19 mouse cellular contexts compared by ENCODE assay signal in the genomic region with DNA sequence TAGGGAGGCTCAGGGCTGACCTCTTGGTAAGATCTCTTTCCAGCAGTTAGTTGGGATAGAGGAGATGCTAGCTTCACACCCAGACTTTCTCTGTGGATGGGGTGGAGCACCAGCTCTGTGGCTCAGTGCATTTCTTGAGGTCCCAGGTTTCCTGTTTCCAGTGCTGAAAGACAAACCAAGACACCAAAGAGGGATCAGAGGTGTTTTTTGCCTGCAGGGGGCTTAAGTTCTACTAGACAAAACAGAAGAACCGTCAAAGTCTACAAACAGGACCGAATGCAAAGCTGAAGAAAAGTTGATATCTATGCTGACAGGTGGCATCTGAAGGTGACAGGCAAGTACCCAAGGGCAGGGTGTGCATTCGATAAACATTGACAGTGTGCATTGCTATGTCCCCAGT.
"Had no signal": no experiment of that assay in that cellular context is flagged by ENCODE, and none has a peak within 500 bp of the region (broad histone marks: within the 10 kb centered on the region; RNA-seq: fewer than 3 reads in every experiment).

No protein-coding gene starts in this region.

- DNase-seq: kidney, postnatal 10 days; kidney, postnatal 36 days; layer of hippocampus, postnatal 36 days; left cerebral cortex, postnatal 4 days; liver, postnatal 0 days; lung, embryonic 14.5 days; thymus, adult 2 months; thymus, postnatal 14 days; thymus, postnatal 4 days had no signal

- H3K9me3 ChIP-seq: kidney, embryonic 15.5 days; limb, embryonic 12.5 days; limb, embryonic 15.5 days; megakaryocyte, embryonic 14.5 days; midbrain, embryonic 12.5 days had no signal

- H3K4me1 ChIP-seq: kidney, embryonic 15.5 days; limb, embryonic 12.5 days; limb, embryonic 15.5 days; megakaryocyte, embryonic 14.5 days had no signal

- H3K4me2 ChIP-seq: kidney, embryonic 15.5 days; limb, embryonic 12.5 days; limb, embryonic 15.5 days; liver, embryonic 11.5 days; lung, embryonic 14.5 days had no signal

- H3K9ac ChIP-seq: kidney, embryonic 15.5 days; limb, embryonic 12.5 days; limb, embryonic 15.5 days; liver, embryonic 14.5 days; liver, postnatal 0 days; lung, embryonic 14.5 days; midbrain, embryonic 12.5 days had no signal

- ATAC-seq: liver, postnatal 0 days; lung, postnatal 0 days had no signal

- H3K36me3 ChIP-seq: kidney, embryonic 15.5 days; limb, embryonic 12.5 days; limb, embryonic 15.5 days; midbrain, embryonic 12.5 days had no signal

- H3K27me3 ChIP-seq: limb, embryonic 15.5 days; midbrain, embryonic 12.5 days had no signal

- H3K4me3 ChIP-seq: kidney, embryonic 15.5 days; left cerebral cortex, adult 2 months; limb, embryonic 12.5 days; limb, embryonic 15.5 days; megakaryocyte, embryonic 14.5 days; midbrain, embryonic 12.5 days had no signal

- H3K27ac ChIP-seq: kidney, embryonic 15.5 days; left cerebral cortex, adult 2 months; limb, embryonic 12.5 days; limb, embryonic 15.5 days; liver, embryonic 14.5 days; macrophage had no signal
